ENCODE assay signal across 8 mouse cellular contexts in genomic region chr19:8803204-8803780, GRCm38 (mm10). TPM values are rescaled to one million over a fixed set of nuclear protein-coding genes. Genes with fewer than 3 reads are reported as not detected.
DNase-seq lines count a peak whose midpoint lies in the region; ATAC-seq lines count a peak whose summit lies in the region.

No protein-coding gene starts in this region.

- no peaks in the 10 kb centered on the region for H3K9me3 ChIP-seq in kidney, embryonic 16.5 days (ENCODE audit: low read length)
- H3K9me3 ChIP-seq in embryonic facial prominence, embryonic 12.5 days: no peaks in the 10 kb centered on the region
- H3K9me3 ChIP-seq in intestine, embryonic 16.5 days (ENCODE audit: control insufficient read depth, low read length): no peaks in the 10 kb centered on the region
- no peaks in the 10 kb centered on the region for H3K9me3 ChIP-seq in neural tube, embryonic 12.5 days

- peak overlapping the region; percentile 81 for H3K4me3 ChIP-seq in kidney, embryonic 16.5 days (ENCODE audit: low read length)
- H3K4me3 ChIP-seq in embryonic facial prominence, embryonic 12.5 days: peak overlapping the region; percentile 53
- H3K4me3 ChIP-seq in intestine, embryonic 16.5 days (ENCODE audit: low read length): no peak overlapping the region
- no peak overlapping the region for H3K4me3 ChIP-seq in neural tube, embryonic 12.5 days

- H3K4me2 ChIP-seq in kidney, embryonic 16.5 days (replicated peaks; ENCODE audit: low read depth, low read length): peak overlapping the region; percentile 84
- H3K4me2 ChIP-seq in embryonic facial prominence, embryonic 12.5 days (replicated peaks): peak overlapping the region; percentile 51
- H3K4me2 ChIP-seq in intestine, embryonic 16.5 days (ENCODE audit: low read depth, low read length): peak overlapping the region; percentile 57; the same call in 1 of the 2 replicates
- peak overlapping the region; percentile 73 for H3K4me2 ChIP-seq in neural tube, embryonic 12.5 days (replicated peaks)

- no peak for ATAC-seq in kidney, embryonic 16.5 days (ENCODE audit: low FRiP score, low TSS enrichment)
- no peak for ATAC-seq in embryonic facial prominence, embryonic 12.5 days (ENCODE audit: insufficient number of reproducible peaks, insufficient read depth, low FRiP score, low TSS enrichment)
- no peak for ATAC-seq in intestine, embryonic 16.5 days
- no peak for ATAC-seq in neural tube, embryonic 12.5 days (ENCODE audit: low FRiP score, low read depth)

- no peak overlapping the region; the same call in 1 of the 2 replicates for H3K9ac ChIP-seq in kidney, embryonic 16.5 days (replicated peaks; ENCODE audit: low read length)
- H3K9ac ChIP-seq in embryonic facial prominence, embryonic 12.5 days: no peak overlapping the region
- H3K9ac ChIP-seq in intestine, embryonic 16.5 days (ENCODE audit: low read depth, low read length): no peak overlapping the region
- no peak overlapping the region for H3K9ac ChIP-seq in neural tube, embryonic 12.5 days

- no peaks in the 10 kb centered on the region for H3K27me3 ChIP-seq in kidney, embryonic 16.5 days (ENCODE audit: insufficient read depth, low read length)
- H3K27me3 ChIP-seq in embryonic facial prominence, embryonic 12.5 days: no peaks in the 10 kb centered on the region
- H3K27me3 ChIP-seq in intestine, embryonic 16.5 days (replicated peaks; ENCODE audit: control insufficient read depth, insufficient read depth, low read length): no peaks in the 10 kb centered on the region
- H3K27me3 ChIP-seq in neural tube, embryonic 12.5 days (replicated peaks): no peaks in the 10 kb centered on the region

- no peak overlapping the region for H3K27ac ChIP-seq in kidney, embryonic 16.5 days (ENCODE audit: low read length)
- H3K27ac ChIP-seq in embryonic facial prominence, embryonic 12.5 days: peak overlapping the region; percentile 86
- H3K27ac ChIP-seq in intestine, embryonic 16.5 days (ENCODE audit: low read length): no peak overlapping the region
- H3K27ac ChIP-seq in neural tube, embryonic 12.5 days: no peak overlapping the region

- H3K4me1 ChIP-seq in kidney, embryonic 16.5 days (ENCODE audit: insufficient read depth, low read length): peaks cover 10% of the 10 kb centered on the region
- peaks cover 7% of the 10 kb centered on the region for H3K4me1 ChIP-seq in embryonic facial prominence, embryonic 12.5 days
- peaks cover 6% of the 10 kb centered on the region; the same call in 1 of the 2 replicates for H3K4me1 ChIP-seq in intestine, embryonic 16.5 days (ENCODE audit: control insufficient read depth, insufficient read depth, low read length)
- peaks cover 15% of the 10 kb centered on the region for H3K4me1 ChIP-seq in neural tube, embryonic 12.5 days

- DNase-seq in kidney, postnatal 25 days: no peak
- DNase-seq in natural killer cell, adult 2 months (ENCODE audit: low spot score in 2 of 2): no peak
- no peak for DNase-seq in left cerebral cortex, adult 18-20 months (ENCODE audit: low spot score in 2 of 2)
- no peak for DNase-seq in cerebellum, postnatal 4 days (ENCODE audit: low spot score in 2 of 2)

- H3K36me3 ChIP-seq in kidney, embryonic 16.5 days (ENCODE audit: insufficient read depth, low read length): peaks cover 26% of the 10 kb centered on the region; the same call in 1 of the 2 replicates
- peaks cover 39% of the 10 kb centered on the region for H3K36me3 ChIP-seq in embryonic facial prominence, embryonic 12.5 days
- H3K36me3 ChIP-seq in intestine, embryonic 16.5 days (ENCODE audit: control insufficient read depth, insufficient read depth, low read length): peaks cover 3% of the 10 kb centered on the region; the same call in 1 of the 2 replicates
- H3K36me3 ChIP-seq in neural tube, embryonic 12.5 days: peaks cover 35% of the 10 kb centered on the region

- WGBS in kidney, embryonic 16.5 days: 89% methylated on average over 9 of the region's 9 CpGs
- WGBS in embryonic facial prominence, embryonic 12.5 days: 88% methylated on average over 9 of the region's 9 CpGs
- 89% methylated on average over 9 of the region's 9 CpGs for WGBS in intestine, embryonic 16.5 days
- 92% methylated on average over 9 of the region's 9 CpGs for WGBS in neural tube, embryonic 12.5 days

RNA-seq across cellular contexts. Expression of gene Zbtb3, which starts 0.9 kb away (rescaled TPM):
- polyA plus RNA-seq in kidney, embryonic 16.5 days (2015; fragmentation: Nextera tagmentation; extraction: Ambion mirVana): 6.2 and 6.4 TPM in 2 replicates
- 6.5 and 7.2 TPM in 2 replicates for polyA plus RNA-seq in embryonic facial prominence, embryonic 12.5 days (2016; fragmentation: Nextera tagmentation; extraction: Ambion mirVana)
- polyA plus RNA-seq in intestine, embryonic 16.5 days (2015; fragmentation: Nextera tagmentation; extraction: Ambion mirVana): 3.6 and 4.1 TPM in 2 replicates
- 7.2 and 7.5 TPM in 2 replicates for polyA plus RNA-seq in neural tube, embryonic 12.5 days (2016; fragmentation: Nextera tagmentation; extraction: Ambion mirVana)
- total RNA-seq in left cerebral cortex, adult 18-20 months (2021): 1 to 10 TPM; 5.5 to 6.0 TPM

RNA-seq across cellular contexts. Expression of gene Polr2g, which starts 4.9 kb away (rescaled TPM):
- 168 and 176 TPM in 2 replicates for polyA plus RNA-seq in kidney, embryonic 16.5 days (2015; fragmentation: Nextera tagmentation; extraction: Ambion mirVana)
- 166 and 170 TPM in 2 replicates for polyA plus RNA-seq in embryonic facial prominence, embryonic 12.5 days (2016; fragmentation: Nextera tagmentation; extraction: Ambion mirVana)
- 130 and 138 TPM in 2 replicates for polyA plus RNA-seq in intestine, embryonic 16.5 days (2015; fragmentation: Nextera tagmentation; extraction: Ambion mirVana)
- polyA plus RNA-seq in neural tube, embryonic 12.5 days (2016; fragmentation: Nextera tagmentation; extraction: Ambion mirVana): 152 and 158 TPM in 2 replicates
- 100 to 1,000 TPM; 106 to 107 TPM for total RNA-seq in left cerebral cortex, adult 18-20 months (2021)

RNA-seq across cellular contexts. Expression of gene Ttc9c, which starts 15.8 kb away (rescaled TPM):
- 53.0 and 63.0 TPM in 2 replicates for polyA plus RNA-seq in kidney, embryonic 16.5 days (2015; fragmentation: Nextera tagmentation; extraction: Ambion mirVana)
- 71.3 and 71.7 TPM in 2 replicates for polyA plus RNA-seq in embryonic facial prominence, embryonic 12.5 days (2016; fragmentation: Nextera tagmentation; extraction: Ambion mirVana)
- polyA plus RNA-seq in intestine, embryonic 16.5 days (2015; fragmentation: Nextera tagmentation; extraction: Ambion mirVana): 36.0 and 44.0 TPM in 2 replicates
- polyA plus RNA-seq in neural tube, embryonic 12.5 days (2016; fragmentation: Nextera tagmentation; extraction: Ambion mirVana): 55.2 and 57.7 TPM in 2 replicates
- 10 to 100 TPM; 38.7 to 42.4 TPM for total RNA-seq in left cerebral cortex, adult 18-20 months (2021)

RNA-seq across cellular contexts. Expression of gene Hnrnpul2, which starts 16.5 kb away (rescaled TPM):
- 5.4 and 5.9 TPM in 2 replicates for polyA plus RNA-seq in kidney, embryonic 16.5 days (2015; fragmentation: Nextera tagmentation; extraction: Ambion mirVana)
- polyA plus RNA-seq in embryonic facial prominence, embryonic 12.5 days (2016; fragmentation: Nextera tagmentation; extraction: Ambion mirVana): 6.2 TPM in 2 replicates
- polyA plus RNA-seq in intestine, embryonic 16.5 days (2015; fragmentation: Nextera tagmentation; extraction: Ambion mirVana): 3.7 and 4.3 TPM in 2 replicates
- polyA plus RNA-seq in neural tube, embryonic 12.5 days (2016; fragmentation: Nextera tagmentation; extraction: Ambion mirVana): 5.7 and 7.5 TPM in 2 replicates
- total RNA-seq in left cerebral cortex, adult 18-20 months (2021): 100 to 1,000 TPM; 123 to 127 TPM

RNA-seq across cellular contexts. Expression of gene Taf6l, which starts 17.1 kb away (rescaled TPM):
- 37.2 and 39.0 TPM in 2 replicates for polyA plus RNA-seq in kidney, embryonic 16.5 days (2015; fragmentation: Nextera tagmentation; extraction: Ambion mirVana)
- 39.9 and 40.4 TPM in 2 replicates for polyA plus RNA-seq in embryonic facial prominence, embryonic 12.5 days (2016; fragmentation: Nextera tagmentation; extraction: Ambion mirVana)
- 24.0 and 25.0 TPM in 2 replicates for polyA plus RNA-seq in intestine, embryonic 16.5 days (2015; fragmentation: Nextera tagmentation; extraction: Ambion mirVana)
- 29.9 and 34.4 TPM in 2 replicates for polyA plus RNA-seq in neural tube, embryonic 12.5 days (2016; fragmentation: Nextera tagmentation; extraction: Ambion mirVana)
- total RNA-seq in left cerebral cortex, adult 18-20 months (2021): 10 to 100 TPM; 13.7 to 15.9 TPM

Comparison
In these comparisons a context has a peak if more than half of its experiments do, and no peak if none do; other contexts are left out.
1. H3K4me3 ChIP-seq: peak in kidney, embryonic 16.5 days (single experiment) and embryonic facial prominence, embryonic 12.5 days (single experiment); none in intestine, embryonic 16.5 days (single experiment) and neural tube, embryonic 12.5 days (single experiment).
2. Peak in every context shown above with its lines, with median percentiles within 50 percentile points of each other: H3K4me2 ChIP-seq.